Mouse (Mus musculus) B cell, adult (primary cell): ENCODE measurements around the gene Gsdmc3. TPM values are rescaled to one million over a fixed set of nuclear protein-coding genes. Genes with fewer than 3 reads are reported as not detected.

Experiments used
- total RNA-seq: library from RNA; stranded (reverse); gene quantifications from 4 replicates; pipeline ENCODE4 v1.2.4, GENCODE M21; 2023; ENCODE audit not compliant: inconsistent age

The Gsdmc3 gene
- 0.27 TPM in 1 of 4 replicates, not detected in the others for total RNA-seq

GRCm38 (mm10) chr15:63878458-63878857, at the start of gene Gsdmc3:
Gene Gsdmc3 (minus strand): TSS chr15:63878558.

GRCm38 (mm10) chr15:63912197-63912596, 33.8 kb upstream of the Gsdmc3 start, which contains the start of gene Gsdmc4:
Gene Gsdmc4 (minus strand): TSS chr15:63912297.

Other genes starting within 250 kb of the Gsdmc3 start
- gene Gsdmc2, start 33.4 kb downstream of the Gsdmc3 start, total RNA-seq = 0.27 TPM in 1 of 4 replicates, not detected in the others
- gene Gsdmc4, start 33.7 kb upstream of the Gsdmc3 start, total RNA-seq = 0.24 TPM in 1 of 4 replicates, not detected in the others
- 271 to 289 TPM (median 274 TPM) in 4 replicates for gene Fam49b, start 181.9 kb upstream of the Gsdmc3 start, total RNA-seq